Mouse (Mus musculus): ENCODE results near the gene Zfp367.

- TF ChIP-seq CTCF (IDR thresholded peaks at IDR 0.05; ENCODE audit: low read depth, low read length) (no peak), GATA1 (IDR thresholded peaks at IDR 0.05; ENCODE audit: borderline replicate concordance, low read length) (no peak), TAL1 (conservative IDR thresholded peaks at IDR 0.05; ENCODE audit: low read depth, low read length) (no peak), POLR2AphosphoS5 (IDR thresholded peaks at IDR 0.05; ENCODE audit: insufficient replicate concordance, low read depth, low read length) (no peak)
These were observed 16.7 kb upstream of the Zfp367 start for GRCm38 (mm10) chr13:64169746-64170145.

Data from G1E (cell line).